Mouse (Mus musculus): ENCODE measurements around the gene Sh3gl3. TPM values are rescaled to one million over a fixed set of nuclear protein-coding genes. Genes with fewer than 3 reads are reported as not detected.

The Sh3gl3 gene
- total RNA-seq (2021) = 10 to 100 TPM; 61.0 to 62.1 TPM
- long read RNA-seq, experiment 1, transcript Sh3gl3-201 (9 exons, 1,647 nt) = major isoform, 82 of 106 reads
- long read RNA-seq, experiment 1, transcript Sh3gl3-203 (9 exons, 1,486 nt) = minor isoform, 13 of 106 reads
- long read RNA-seq, experiment 1, partial matches to known transcripts = 1 of 106 reads
- long read RNA-seq, experiment 1, other reads (novel, unspliced or antisense) = 10 of 106 reads
- long read RNA-seq, experiment 2, transcript Sh3gl3-203 (9 exons, 1,486 nt) = minor isoform, 16 of 75 reads
- long read RNA-seq, experiment 2, transcript Sh3gl3-201 (9 exons, 1,647 nt) = major isoform, 52 of 75 reads
- long read RNA-seq, experiment 2, partial matches to known transcripts = 2 of 75 reads
- long read RNA-seq, experiment 2, other reads (novel, unspliced or antisense) = 5 of 75 reads

GRCm38 (mm10) chr7:82173540-82173939, at the start of gene Sh3gl3:
Gene Sh3gl3 (plus strand): TSS chr7:82173840.
- intact Hi-C loops (cut with DNase I) = no loop called here

GRCm38 (mm10) chr7:82138196-82138595, 35.4 kb upstream of the Sh3gl3 start:
- intact Hi-C loops (cut with DNase I) = no loop called here
- no peak for DNase-seq (ENCODE audit: low spot score in 2 of 2)

More at GRCm38 (mm10) chr7:82173540-82173939, at the start of gene Sh3gl3:
- DNase-seq (ENCODE audit: low spot score in 2 of 2) = no peak

GRCm38 (mm10) chr7:82147151-82147550, 26.5 kb upstream of the Sh3gl3 start:
- intact Hi-C loops (cut with DNase I) = no loop called here
- DNase-seq (ENCODE audit: low spot score in 2 of 2) = no peak

GRCm38 (mm10) chr7:82164681-82165080, 9.0 kb upstream of the Sh3gl3 start:
- DNase-seq (ENCODE audit: low spot score in 2 of 2) = no peak
- intact Hi-C loops (cut with DNase I) = no loop called here

DNA sequence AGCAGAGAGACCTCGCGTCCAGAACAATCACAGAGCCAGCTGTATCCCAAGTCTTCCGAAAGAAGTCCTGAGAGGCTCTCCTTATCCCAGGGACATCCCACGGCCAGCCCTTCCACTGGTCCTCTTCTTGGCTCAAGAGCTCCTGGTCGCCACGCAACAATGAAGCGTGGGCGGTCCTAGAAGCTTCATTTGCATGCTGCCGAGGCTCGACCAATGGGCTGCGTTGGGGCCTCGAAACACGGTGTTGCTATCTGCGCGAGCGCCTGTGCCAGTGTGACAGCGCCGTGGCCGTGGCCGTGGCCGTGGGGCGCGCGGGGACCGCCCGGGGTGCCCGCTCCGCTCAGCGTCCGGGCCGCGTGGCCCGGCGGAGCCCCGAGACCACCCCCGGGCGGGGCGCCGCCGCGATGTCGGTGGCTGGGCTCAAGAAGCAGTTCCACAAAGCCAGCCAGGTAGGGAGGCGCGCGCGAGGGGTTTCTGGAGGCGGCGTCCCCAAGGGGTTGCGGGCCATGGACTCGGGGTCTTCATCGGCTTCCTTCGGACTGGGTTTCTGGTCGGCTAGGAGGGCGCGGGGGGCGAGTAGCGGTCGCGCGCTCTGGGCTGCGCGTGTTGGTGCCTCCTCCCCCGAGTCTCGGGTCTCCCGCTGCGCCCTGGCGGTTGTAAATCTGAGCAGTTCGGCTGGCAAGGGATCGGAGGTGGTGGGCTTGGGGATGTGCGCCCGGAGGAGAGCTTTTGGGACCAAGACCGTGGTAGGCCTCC, 1.1 kb downstream of the Sh3gl3 start:
- intact Hi-C loops (cut with DNase I) = loop anchor here (5.0 kb wide), 2 partner anchors 73 to 88 kb away; no protein-coding TSS in a partner anchor
- peak; percentile 93 to 96 for DNase-seq (ENCODE audit: low spot score in 2 of 2)

DNA sequence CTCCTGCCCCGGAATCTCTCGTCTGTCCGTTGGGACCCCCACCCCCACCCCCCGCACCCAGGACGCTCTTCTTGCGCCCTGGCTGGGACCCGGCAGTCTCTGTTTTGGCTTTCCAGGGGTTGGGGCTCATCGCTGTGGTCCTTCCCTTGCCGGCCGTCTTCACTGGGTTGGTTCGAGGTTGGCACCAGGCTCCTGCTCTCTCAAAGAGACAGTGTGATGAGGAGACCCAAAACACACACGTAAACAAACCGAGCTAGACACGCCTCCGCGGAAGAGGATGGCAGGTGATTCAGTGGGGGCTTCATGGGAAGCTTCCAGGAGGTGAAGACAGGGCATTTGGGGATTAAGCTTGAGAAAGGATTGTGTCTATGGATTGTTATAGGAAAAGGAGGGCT, 1.7 kb downstream of the Sh3gl3 start:
- no peak for DNase-seq (ENCODE audit: low spot score in 2 of 2)

DNA sequence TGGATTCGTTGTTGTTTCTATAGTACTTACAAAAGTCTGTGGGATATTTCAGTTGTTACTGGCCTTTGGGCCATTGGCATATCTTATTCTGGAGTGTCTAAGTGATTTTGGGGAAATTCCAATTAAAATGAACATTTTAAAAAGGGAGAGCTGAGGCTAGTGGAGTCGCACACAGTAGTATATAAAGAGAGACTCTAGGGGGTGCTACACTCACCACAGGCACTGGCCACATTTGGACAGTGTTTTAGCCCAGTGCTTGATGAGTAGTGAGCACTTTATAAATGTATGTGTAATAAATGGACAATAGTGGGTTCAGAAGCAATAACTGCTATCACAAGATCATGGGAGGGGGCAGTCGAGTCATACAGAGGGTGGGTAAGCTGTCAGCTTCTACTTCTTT, 2.6 kb downstream of the Sh3gl3 start:
- intact Hi-C loops (cut with DNase I) = loop anchor here (5.0 kb wide), 2 partner anchors 71 to 86 kb away; no protein-coding TSS in a partner anchor

More for the DNA sequence above, 1.7 kb downstream of the Sh3gl3 start:
- intact Hi-C loops (cut with DNase I) = loop anchor here (5.0 kb wide), 2 partner anchors 72 to 87 kb away; no protein-coding TSS in a partner anchor

GRCm38 (mm10) chr7:82177336-82177735, 3.7 kb downstream of the Sh3gl3 start:
- peak in 1 of 2 experiments; percentile 2 for DNase-seq (ENCODE audit: low spot score in 2 of 2)
- intact Hi-C loops (cut with DNase I) = loop anchor here (5.0 kb wide), 2 partner anchors 70 to 85 kb away; no protein-coding TSS in a partner anchor

More for the DNA sequence above, 2.6 kb downstream of the Sh3gl3 start:
- DNase-seq (ENCODE audit: low spot score in 2 of 2) = no peak

DNA sequence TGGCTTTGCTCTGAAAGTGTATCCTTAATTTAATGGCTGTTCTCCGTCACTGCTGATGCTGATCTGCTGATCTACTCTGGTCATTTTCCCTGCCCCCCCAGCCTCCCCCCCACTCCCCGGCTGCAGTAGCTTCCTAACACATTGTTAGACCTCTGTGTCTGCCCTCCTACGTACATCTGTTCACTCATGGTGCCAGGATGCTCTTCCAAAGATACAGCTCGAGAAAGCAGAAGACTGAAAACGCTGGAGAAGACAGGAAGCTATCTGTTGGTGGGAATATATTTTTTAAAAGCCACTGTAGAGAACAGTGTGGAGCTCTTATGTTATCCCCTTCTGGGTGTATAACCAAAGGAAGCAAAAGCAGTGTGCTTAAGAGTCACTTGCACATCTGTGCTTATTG, 7.3 kb downstream of the Sh3gl3 start:
- intact Hi-C loops (cut with DNase I) = no loop called here
- DNase-seq (ENCODE audit: low spot score in 2 of 2) = peak in 1 of 2 experiments; percentile 2

DNA sequence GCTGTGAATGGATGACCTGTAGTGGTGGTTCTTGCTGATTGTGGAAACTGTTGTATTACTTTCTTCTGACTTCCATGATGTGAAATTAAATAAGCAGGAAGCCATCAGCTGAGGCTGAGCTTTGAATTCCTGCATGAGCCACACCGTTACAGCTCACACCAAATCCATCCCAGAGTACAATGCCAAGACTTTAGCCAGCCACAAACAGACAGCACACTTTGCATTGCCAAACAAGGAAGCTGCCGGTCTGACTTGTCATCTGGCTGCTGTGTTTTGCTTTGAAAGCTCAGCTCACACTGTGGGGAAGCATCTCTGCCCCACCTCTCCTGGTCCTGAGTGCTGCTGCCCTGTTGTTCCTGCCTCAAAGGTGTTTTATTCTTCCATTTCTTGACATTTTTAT, 9.1 kb downstream of the Sh3gl3 start:
- DNase-seq (ENCODE audit: low spot score in 2 of 2) = peak in 1 of 2 experiments; percentile 1
- intact Hi-C loops (cut with DNase I) = no loop called here

- intact Hi-C loops (cut with DNase I) = no loop called here
- no peak for DNase-seq (ENCODE audit: low spot score in 2 of 2)
These were observed 18.0 kb downstream of the Sh3gl3 start for GRCm38 (mm10) chr7:82191604-82192003.

GRCm38 (mm10) chr7:82192512-82192911, 18.9 kb downstream of the Sh3gl3 start:
- intact Hi-C loops (cut with DNase I) = no loop called here
- DNase-seq (ENCODE audit: low spot score in 2 of 2) = no peak

DNA sequence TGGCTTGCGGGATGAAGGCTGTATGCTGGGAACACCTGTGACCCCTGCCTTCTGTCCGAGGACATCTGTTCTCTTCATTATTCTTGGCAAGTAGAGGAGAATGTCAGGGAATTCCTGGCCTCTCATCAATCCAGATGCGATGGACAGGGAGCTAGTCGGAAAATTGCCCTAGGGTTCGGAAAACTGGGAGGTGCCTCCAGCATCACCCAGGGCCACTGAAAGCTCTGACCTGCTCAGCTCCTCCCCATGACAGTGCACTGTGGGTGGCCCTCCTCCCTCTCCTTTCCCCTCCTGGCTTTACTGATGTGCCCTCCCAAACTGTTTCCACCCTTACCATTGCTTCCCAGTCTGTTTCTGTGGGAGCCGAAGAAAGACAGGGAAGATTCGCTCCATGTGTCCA, 29.5 kb downstream of the Sh3gl3 start:
- intact Hi-C loops (cut with DNase I) = no loop called here
- DNase-seq (ENCODE audit: low spot score in 2 of 2) = no peak

- no peak for DNase-seq (ENCODE audit: low spot score in 2 of 2)
These were observed 30.6 kb downstream of the Sh3gl3 start for GRCm38 (mm10) chr7:82204014-82204784.

DNA sequence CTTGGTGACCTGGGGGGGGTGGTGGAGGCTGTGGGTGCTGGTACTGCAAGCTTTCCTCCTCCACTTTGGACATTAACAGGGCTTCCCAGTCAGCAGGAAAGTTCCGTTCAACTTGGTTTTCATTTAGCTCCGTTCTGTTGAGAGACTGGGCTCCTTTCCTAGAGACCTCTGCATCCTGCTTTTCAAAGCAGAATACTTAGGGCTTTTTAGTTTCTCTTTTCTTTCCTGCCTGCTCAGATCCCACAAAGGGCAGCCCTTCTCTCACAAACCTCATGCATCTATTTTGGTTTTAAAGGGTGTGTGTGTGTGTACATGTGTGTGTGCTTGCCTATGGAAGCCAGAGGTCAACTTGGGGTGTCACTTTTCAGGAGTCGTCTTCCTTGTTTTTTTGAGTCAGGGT, 31.3 kb downstream of the Sh3gl3 start:
- no peak for DNase-seq (ENCODE audit: low spot score in 2 of 2)
- intact Hi-C loops (cut with DNase I) = no loop called here

More at GRCm38 (mm10) chr7:82204014-82204784, 30.6 kb downstream of the Sh3gl3 start:
- intact Hi-C loops (cut with DNase I) = no loop called here

- intact Hi-C loops (cut with DNase I) = no loop called here
- DNase-seq (ENCODE audit: low spot score in 2 of 2) = no peak
These were observed 33.1 kb downstream of the Sh3gl3 start for GRCm38 (mm10) chr7:82206787-82207186.

DNA sequence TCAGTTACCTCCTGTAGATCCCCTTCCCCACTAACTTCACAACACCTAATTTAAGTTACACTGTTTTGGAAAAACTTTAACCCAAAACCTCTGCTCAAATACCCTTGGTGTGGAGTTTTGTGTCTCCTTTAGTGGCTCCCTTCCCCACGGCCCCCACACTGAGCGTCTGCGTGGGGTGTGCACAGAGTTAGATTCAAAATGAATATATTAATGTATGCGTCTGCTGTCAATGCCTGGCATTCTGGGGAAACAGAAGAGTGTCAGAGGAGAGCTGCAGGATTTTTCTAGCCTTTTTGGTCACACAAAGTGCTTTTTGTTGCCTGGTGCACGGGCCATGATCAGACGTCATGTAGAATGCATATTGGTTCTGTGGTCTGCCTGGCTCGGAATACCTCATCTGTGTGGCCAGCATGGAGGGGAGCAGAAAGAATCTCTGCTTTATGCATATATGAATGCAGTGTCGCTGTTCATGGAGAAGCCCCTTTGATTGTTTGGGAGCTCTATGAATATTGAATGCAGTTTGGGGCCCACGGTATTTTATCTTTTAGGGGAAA, 47.8 kb downstream of the Sh3gl3 start:
- intact Hi-C loops (cut with DNase I) = no loop called here

DNA sequence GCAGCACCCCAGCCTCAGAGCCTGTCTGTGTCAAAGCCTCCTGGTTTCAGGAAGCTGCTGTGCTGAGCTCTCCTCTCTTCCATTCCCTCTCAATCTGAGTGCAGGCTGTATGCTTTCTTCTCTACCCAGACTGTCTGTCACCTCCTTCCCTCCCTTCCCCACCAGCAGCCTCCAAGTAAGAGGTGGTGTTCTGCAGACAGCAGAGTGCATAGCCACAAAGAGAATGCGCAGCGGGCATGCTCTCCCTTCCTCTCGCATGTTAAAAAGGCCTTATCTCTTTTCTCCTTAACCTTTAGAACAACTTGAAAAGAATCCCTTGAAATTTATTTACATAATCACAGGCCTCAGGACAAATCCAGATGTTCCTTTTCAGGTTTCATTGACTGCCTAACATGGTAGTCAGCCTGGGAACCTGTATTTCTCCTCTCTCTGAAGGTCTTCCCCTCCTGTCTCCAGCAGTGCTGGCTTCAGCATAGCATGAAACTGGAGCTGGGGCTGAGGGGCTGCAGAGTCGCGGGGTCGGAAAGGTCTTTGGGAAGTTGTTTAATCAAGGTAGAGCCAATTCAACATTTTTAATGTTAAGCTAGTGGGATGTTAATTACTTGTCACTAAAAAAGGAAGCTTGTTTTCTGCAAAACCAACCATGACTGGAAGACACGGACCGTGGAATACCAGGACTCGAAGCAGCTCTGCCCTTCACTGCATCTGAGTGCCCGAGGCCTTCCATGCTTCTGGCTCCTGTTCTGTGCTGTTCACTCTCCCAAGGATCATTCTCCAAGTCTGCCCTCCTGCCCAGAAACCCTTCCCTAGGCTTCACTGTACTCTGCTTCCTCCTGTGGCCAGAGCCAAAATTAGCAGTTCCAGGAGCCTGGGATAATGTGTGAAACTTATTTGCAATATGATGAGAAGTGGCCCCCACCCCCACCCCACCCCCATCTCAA, 50.5 kb downstream of the Sh3gl3 start:
- intact Hi-C loops (cut with DNase I) = no loop called here
- DNase-seq (ENCODE audit: low spot score in 2 of 2) = no peak

More for the DNA sequence above, 47.8 kb downstream of the Sh3gl3 start:
- DNase-seq (ENCODE audit: low spot score in 2 of 2) = no peak

All from left cerebral cortex, postnatal 14 days (tissue).